Mouse (Mus musculus): ENCODE measurements at regions not wholly inside any gene's neighbourhood (a gene's known extent, or its start where the extent isn't known, plus 50 kb on each side); places are given as distances from the start of the nearest gene placed in this dataset.
A peak's percentile ranks its signal among the peaks of the same experiment; 100 is the strongest.
"Not testable (repeated sequence)": the region's sequence is repeated elsewhere in the genome, so short reads cannot be mapped to it uniquely, and the experiment has no call there.

- H3K27ac ChIP-seq; DNase-seq (ENCODE audit: extremely low spot score in 1 of 2, low spot score in 2 of 2); H3K4me3 ChIP-seq; intact Hi-C loops (cut with DNase I): not testable (repeated sequence)
Measured at GRCm38 (mm10) chr1:14688041-14688440, 1405.1 kb downstream of the 4930444P10Rik start.

- intact Hi-C loops (cut with DNase I) = no loop called here
- DNase-seq (ENCODE audit: extremely low spot score in 1 of 2, low spot score in 2 of 2) = no peak
- no peak; the same call in 1 of the 2 replicates for TF ChIP-seq CTCF (IDR thresholded peaks at IDR 0.05)
- H3K4me3 ChIP-seq = no peak overlapping the region
- no peak overlapping the region for H3K27ac ChIP-seq
Measured at GRCm38 (mm10) chr1:14686172-14686571, 1407.0 kb downstream of the 4930444P10Rik start.

GRCm38 (mm10) chr1:14680443-14680842 is 1412.7 kb downstream of the 4930444P10Rik start:
- Histone ChIP-seq H3K27ac (no peak overlapping the region), H3K4me3 (no peak overlapping the region)
- intact Hi-C loops (cut with DNase I) = no loop called here
- no peak for TF ChIP-seq CTCF (IDR thresholded peaks at IDR 0.05)
- no peak for DNase-seq (ENCODE audit: extremely low spot score in 1 of 2, low spot score in 2 of 2)

GRCm38 (mm10) chr1:14672393-14672999 is 1420.6 kb downstream of the 4930444P10Rik start:
- Histone ChIP-seq H3K27ac (no peak overlapping the region), H3K4me3 (no peak overlapping the region)
- no peak for DNase-seq (ENCODE audit: extremely low spot score in 1 of 2, low spot score in 2 of 2)
- intact Hi-C loops (cut with DNase I) = no loop called here
- no peak for TF ChIP-seq CTCF (IDR thresholded peaks at IDR 0.05)

- no peak for TF ChIP-seq CTCF (IDR thresholded peaks at IDR 0.05)
- H3K4me3 ChIP-seq = no peak overlapping the region
- DNase-seq (ENCODE audit: extremely low spot score in 1 of 2, low spot score in 2 of 2) = no peak
- no peak overlapping the region for H3K27ac ChIP-seq
- intact Hi-C loops (cut with DNase I) = no loop called here
Measured at GRCm38 (mm10) chr1:14662706-14663312, 1430.3 kb downstream of the 4930444P10Rik start.

- Histone ChIP-seq H3K27ac (no peak overlapping the region), H3K4me3 (no peak overlapping the region)
- DNase-seq (ENCODE audit: extremely low spot score in 1 of 2, low spot score in 2 of 2) = no peak
- intact Hi-C loops (cut with DNase I) = no loop called here
- no peak for TF ChIP-seq CTCF (IDR thresholded peaks at IDR 0.05)
Measured at GRCm38 (mm10) chr1:14661854-14662253, 1431.3 kb downstream of the 4930444P10Rik start.

- no peak for TF ChIP-seq CTCF (IDR thresholded peaks at IDR 0.05)
- Histone ChIP-seq H3K4me3 (no peak overlapping the region), H3K27ac (no peak overlapping the region)
- intact Hi-C loops (cut with DNase I) = no loop called here
- DNase-seq (ENCODE audit: extremely low spot score in 1 of 2, low spot score in 2 of 2) = no peak
Measured at GRCm38 (mm10) chr1:14650346-14650745, 1442.8 kb downstream of the 4930444P10Rik start.

GRCm38 (mm10) chr1:14635642-14636263 is 1457.4 kb downstream of the 4930444P10Rik start:
- Histone ChIP-seq H3K27ac (no peak overlapping the region), H3K4me3 (no peak overlapping the region)
- intact Hi-C loops (cut with DNase I) = loop anchor here (1.0 to 5.0 kb wide), 4 partner anchors 92 to 929 kb away; no protein-coding TSS in a partner anchor
- DNase-seq (ENCODE audit: extremely low spot score in 1 of 2, low spot score in 2 of 2) = peak; percentile 17 to 37
- peak; percentile 67 for TF ChIP-seq CTCF (IDR thresholded peaks at IDR 0.05)

- H3K4me3 ChIP-seq = no peak overlapping the region
- no peak for DNase-seq (ENCODE audit: extremely low spot score in 1 of 2, low spot score in 2 of 2)
- intact Hi-C loops (cut with DNase I) = no loop called here
- TF ChIP-seq CTCF (IDR thresholded peaks at IDR 0.05) = no peak
- no peak overlapping the region for H3K27ac ChIP-seq
Measured at GRCm38 (mm10) chr1:14631994-14632393, 1461.1 kb downstream of the 4930444P10Rik start.

- intact Hi-C loops (cut with DNase I) = no loop called here
- no peak for TF ChIP-seq CTCF (IDR thresholded peaks at IDR 0.05)
- no peak for DNase-seq (ENCODE audit: extremely low spot score in 1 of 2, low spot score in 2 of 2)
- Histone ChIP-seq H3K4me3 (no peak overlapping the region), H3K27ac (no peak overlapping the region)
Measured at GRCm38 (mm10) chr1:14627204-14627603, 1465.9 kb downstream of the 4930444P10Rik start.

GRCm38 (mm10) chr1:14626685-14627084 is 1466.4 kb downstream of the 4930444P10Rik start:
- no peak for DNase-seq (ENCODE audit: extremely low spot score in 1 of 2, low spot score in 2 of 2)
- no peak overlapping the region for H3K4me3 ChIP-seq
- TF ChIP-seq CTCF (IDR thresholded peaks at IDR 0.05) = no peak
- intact Hi-C loops (cut with DNase I) = no loop called here
- no peak overlapping the region for H3K27ac ChIP-seq

- no peak overlapping the region for H3K27ac ChIP-seq
- no peak for DNase-seq (ENCODE audit: extremely low spot score in 1 of 2, low spot score in 2 of 2)
- intact Hi-C loops (cut with DNase I) = no loop called here
- no peak overlapping the region for H3K4me3 ChIP-seq
- TF ChIP-seq CTCF (IDR thresholded peaks at IDR 0.05) = no peak
Measured at GRCm38 (mm10) chr1:14620922-14621430, 1472.1 kb downstream of the 4930444P10Rik start.
